Mouse (Mus musculus) heart, embryonic 11.5 days (tissue): ENCODE measurements around the gene Farp1. TPM values are rescaled to one million over a fixed set of nuclear protein-coding genes. Genes with fewer than 3 reads are reported as not detected.
A peak's percentile ranks its signal among the peaks of the same experiment; 100 is the strongest.

ENCODE experiments used
- ATAC-seq: fragments of 200-750 bp; cut with Nextera tagmentation; replicated peaks from 2 replicates; pipeline ENCODE4 v1.8.0; 2017; ENCODE audit warnings: moderate library complexity; ENCODE audit not compliant: insufficient number of reproducible peaks, low FRiP score, low TSS enrichment
- H3K27ac ChIP-seq: fragments of 300-500 bp; sonication (generic); 2 replicates; pipeline ENCODE4 v1.5.1; 2014; ENCODE audit warnings: mild to moderate bottlenecking, low read depth, low read length
- H3K27me3 ChIP-seq: fragments of 300-500 bp; sonication (generic); 2 replicates; pipeline ENCODE4 v1.6.1; 2014; ENCODE audit warnings: mild to moderate bottlenecking, low read length, mixed read lengths; ENCODE audit not compliant: control insufficient read depth, insufficient read depth
- H3K36me3 ChIP-seq: fragments of 300-500 bp; sonication (generic); 2 replicates; pipeline ENCODE4 v1.6.1; 2014; ENCODE audit warnings: mild to moderate bottlenecking, low read length, moderate library complexity, mixed read lengths; ENCODE audit not compliant: control insufficient read depth, insufficient read depth
- H3K4me1 ChIP-seq: fragments of 300-500 bp; sonication (generic); 2 replicates; pipeline ENCODE4 v1.6.1; 2014; ENCODE audit warnings: low read length; ENCODE audit not compliant: control insufficient read depth, insufficient read depth
- H3K4me2 ChIP-seq: fragments of 300-500 bp; sonication (generic); 2 replicates; pipeline ENCODE4 v1.6.1; 2014; ENCODE audit warnings: mild to moderate bottlenecking, moderate library complexity
- H3K4me3 ChIP-seq: fragments of 300-500 bp; sonication (generic); 2 replicates; pipeline ENCODE4 v1.5.1; 2014; ENCODE audit warnings: low read depth, low read length
- H3K9ac ChIP-seq: fragments of 300-500 bp; sonication (generic); 2 replicates; pipeline ENCODE4 v1.6.1; 2014; ENCODE audit warnings: mild to moderate bottlenecking, low read depth, low read length, moderate library complexity
- H3K9me3 ChIP-seq: fragments of 300-500 bp; sonication (generic); replicated peaks from 2 replicates; pipeline ENCODE4 v1.6.1; 2016; ENCODE audit warnings: low read length; ENCODE audit not compliant: control insufficient read depth
- WGBS: fragments of 180-500 bp; shearing (Covaris S2); extraction: QIAGEN DNeasy Blood & Tissue Kit; methylation state at CpG from one replicate; pipeline ENCODE4 v1.1.7; 2014; ENCODE audit not compliant: insufficient replicate concordance; 5-methylcytosine and 5-hydroxymethylcytosine counted together
- polyA plus RNA-seq: library from polyadenylated mRNA; unstranded; fragments of >200 nt; fragmentation: Nextera tagmentation; extraction: Ambion mirVana; gene quantifications from 2 replicates; pipeline ENCODE4 v1.2.1, GENCODE M21; 2014

Gene Farp1
- polyA plus RNA-seq, 1 experiment from 2014 or later = 28.1 TPM

- Histone ChIP-seq H3K4me3 (no peak overlapping the region), H3K27me3 (no peaks in the 10 kb centered on the region), H3K4me1 (peaks cover 41% of the 10 kb centered on the region), H3K36me3 (no peaks in the 10 kb centered on the region), H3K27ac (no peak overlapping the region), H3K9me3 (no peaks in the 10 kb centered on the region), H3K9ac (no peak overlapping the region), H3K4me2 (no peak overlapping the region)
- no peak for ATAC-seq
- 86% methylated on average over 8 of the region's 8 CpGs for WGBS
Observed at GRCm38 (mm10) chr14:121112061-121112460, 77.1 kb downstream of the Farp1 start.

GRCm38 (mm10) chr14:121113785-121114184 is 78.8 kb downstream of the Farp1 start:
- Histone ChIP-seq H3K4me3 (no peak overlapping the region), H3K36me3 (no peaks in the 10 kb centered on the region), H3K4me2 (no peak overlapping the region), H3K27ac (no peak overlapping the region), H3K4me1 (peaks cover 29% of the 10 kb centered on the region), H3K27me3 (no peaks in the 10 kb centered on the region), H3K9ac (no peak overlapping the region), H3K9me3 (no peaks in the 10 kb centered on the region)
- 88% methylated on average over 6 of the region's 6 CpGs for WGBS
- ATAC-seq = no peak

GRCm38 (mm10) chr14:121116696-121117095 is 81.7 kb downstream of the Farp1 start:
- H3K4me1 ChIP-seq = peaks cover 11% of the 10 kb centered on the region
- no peak overlapping the region for H3K4me2 ChIP-seq
- no peak for ATAC-seq
- H3K9me3 ChIP-seq = no peaks in the 10 kb centered on the region
- no peak overlapping the region for H3K4me3 ChIP-seq
- H3K36me3 ChIP-seq = no peaks in the 10 kb centered on the region
- WGBS = 88% methylated on average over 4 of the region's 4 CpGs
- H3K9ac ChIP-seq = no peak overlapping the region
- no peak overlapping the region for H3K27ac ChIP-seq
- no peaks in the 10 kb centered on the region for H3K27me3 ChIP-seq

GRCm38 (mm10) chr14:121118860-121119259 is 83.9 kb downstream of the Farp1 start:
- no peak overlapping the region for H3K4me2 ChIP-seq
- H3K27me3 ChIP-seq = no peaks in the 10 kb centered on the region
- no peaks in the 10 kb centered on the region for H3K36me3 ChIP-seq
- peaks cover 11% of the 10 kb centered on the region for H3K4me1 ChIP-seq
- no peaks in the 10 kb centered on the region for H3K9me3 ChIP-seq
- ATAC-seq = no peak
- 62% methylated on average over 7 of the region's 7 CpGs for WGBS
- 0 out of 2 replicates have a peak overlapping the region, but pooled peaks have one; percentile 35 for H3K27ac ChIP-seq
- H3K4me3 ChIP-seq = no peak overlapping the region
- H3K9ac ChIP-seq = no peak overlapping the region

- Histone ChIP-seq H3K9me3 (no peaks in the 10 kb centered on the region), H3K27ac (no peak overlapping the region), H3K9ac (no peak overlapping the region), H3K4me3 (no peak overlapping the region), H3K36me3 (no peaks in the 10 kb centered on the region), H3K4me2 (no peak overlapping the region), H3K4me1 (peaks cover 15% of the 10 kb centered on the region), H3K27me3 (no peaks in the 10 kb centered on the region)
- WGBS = 72% methylated on average over 3 of the region's 3 CpGs
- no peak for ATAC-seq
Observed at GRCm38 (mm10) chr14:121121664-121122063, 86.7 kb downstream of the Farp1 start.

GRCm38 (mm10) chr14:121122852-121123251 is 87.9 kb downstream of the Farp1 start:
- Histone ChIP-seq H3K4me1 (peaks cover 20% of the 10 kb centered on the region), H3K27me3 (no peaks in the 10 kb centered on the region), H3K36me3 (no peaks in the 10 kb centered on the region), H3K9ac (no peak overlapping the region), H3K9me3 (no peaks in the 10 kb centered on the region), H3K27ac (no peak overlapping the region), H3K4me3 (no peak overlapping the region), H3K4me2 (no peak overlapping the region)
- WGBS = 49% methylated on average over 2 of the region's 2 CpGs
- ATAC-seq = no peak

GRCm38 (mm10) chr14:121124409-121125010 is 89.5 kb downstream of the Farp1 start:
- H3K9ac ChIP-seq = no peak overlapping the region
- no peak overlapping the region for H3K4me3 ChIP-seq
- no peak for ATAC-seq
- H3K4me2 ChIP-seq = no peak overlapping the region
- no peaks in the 10 kb centered on the region for H3K36me3 ChIP-seq
- H3K4me1 ChIP-seq = peaks cover 17% of the 10 kb centered on the region
- H3K9me3 ChIP-seq = no peaks in the 10 kb centered on the region
- no peak overlapping the region for H3K27ac ChIP-seq
- 76% methylated on average over 8 of the region's 8 CpGs for WGBS
- H3K27me3 ChIP-seq = no peaks in the 10 kb centered on the region

GRCm38 (mm10) chr14:121125651-121126050 is 90.7 kb downstream of the Farp1 start:
- no peaks in the 10 kb centered on the region for H3K36me3 ChIP-seq
- H3K9ac ChIP-seq = no peak overlapping the region
- H3K9me3 ChIP-seq = no peaks in the 10 kb centered on the region
- H3K27ac ChIP-seq = no peak overlapping the region
- no peak for ATAC-seq
- H3K27me3 ChIP-seq = no peaks in the 10 kb centered on the region
- 86% methylated on average over 3 of the region's 3 CpGs for WGBS
- no peak overlapping the region for H3K4me3 ChIP-seq
- H3K4me1 ChIP-seq = peaks cover 18% of the 10 kb centered on the region
- no peak overlapping the region for H3K4me2 ChIP-seq

- Histone ChIP-seq H3K4me2 (no peak overlapping the region), H3K27me3 (no peaks in the 10 kb centered on the region), H3K9me3 (no peaks in the 10 kb centered on the region), H3K36me3 (no peaks in the 10 kb centered on the region), H3K9ac (no peak overlapping the region), H3K4me1 (peaks cover 18% of the 10 kb centered on the region), H3K27ac (no peak overlapping the region), H3K4me3 (no peak overlapping the region)
- 86% methylated on average over 4 of the region's 4 CpGs for WGBS
- no peak for ATAC-seq
Observed at GRCm38 (mm10) chr14:121126291-121126690, 91.3 kb downstream of the Farp1 start.
